Mouse (Mus musculus): ENCODE measurements around the gene Gm7714. TPM values are rescaled to one million over a fixed set of nuclear protein-coding genes. Genes with fewer than 3 reads are reported as not detected.
"Not testable (repeated sequence)": the region's sequence is repeated elsewhere in the genome, so short reads cannot be mapped to it uniquely, and the experiment has no call there.

Gm7714 gene
- not detected for total RNA-seq (2021)
- long read RNA-seq, experiment 1, result 0 reads
- long read RNA-seq, experiment 2, result 0 reads

GRCm38 (mm10) chr5:88268619-88269018 lies at the start of gene Gm7714:
Gene Gm7714, plus strand, starts transcription at chr5:88268919.
- DNase-seq, result no peak
- intact Hi-C loops (cut with DNase I; ENCODE audit: low total_unique reads), result no loop called here

DNA sequence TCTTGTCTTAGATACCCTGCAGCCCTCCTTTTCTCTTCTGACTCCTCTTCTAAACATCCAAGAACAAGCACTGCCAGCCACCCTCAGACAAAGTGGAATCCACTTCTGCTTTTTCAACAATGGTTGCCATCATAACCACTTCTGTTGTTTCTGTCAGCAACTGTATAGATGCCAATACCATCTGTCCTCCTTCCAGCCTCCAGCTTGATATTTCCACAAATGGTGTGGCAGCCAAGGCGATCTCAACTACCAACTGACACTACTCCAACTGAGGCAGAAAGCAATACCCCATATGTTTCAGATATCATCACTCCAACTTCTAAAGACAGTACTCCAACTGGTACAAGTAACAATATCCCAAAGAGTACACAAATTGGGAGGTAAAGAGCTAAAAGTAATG lies 12.2 kb upstream of the Gm7714 start:
- no peak for DNase-seq
- intact Hi-C loops (cut with DNase I; ENCODE audit: low total_unique reads), result no loop called here

- DNase-seq; intact Hi-C loops (cut with DNase I; ENCODE audit: low total_unique reads): not testable (repeated sequence)
Observed at GRCm38 (mm10) chr5:88311307-88311706, 42.6 kb downstream of the Gm7714 start.

GRCm38 (mm10) chr5:88317012-88317411 lies 48.3 kb downstream of the Gm7714 start, which contains the start of gene Prol1:
Gene Prol1, plus strand, starts transcription at chr5:88317312.
- intact Hi-C loops (cut with DNase I; ENCODE audit: low total_unique reads), result no loop called here
- DNase-seq, result no peak

Other genes starting within 250 kb of the Gm7714 start
- gene Smr2, start 182.4 kb upstream of the Gm7714 start, total RNA-seq (2021), result not detected
- not detected for gene Gm11116, start 157.4 kb upstream of the Gm7714 start, total RNA-seq (2021)
- gene Gm11115, start 114.8 kb upstream of the Gm7714 start, total RNA-seq (2021), result not detected
- not detected for gene Prol1, start 48.4 kb downstream of the Gm7714 start, total RNA-seq (2021)
- not detected for gene Amtn, start 107.2 kb downstream of the Gm7714 start, total RNA-seq (2021)
- not detected for gene Ambn, start 187.1 kb downstream of the Gm7714 start, total RNA-seq (2021)
- not detected for gene Enam, start 219.1 kb downstream of the Gm7714 start, total RNA-seq (2021)

All from gastrocnemius, postnatal 14 days (tissue).